Mouse (Mus musculus): Measurements from ENCODE around the gene Naa80.

Naa80 gene

DNA sequence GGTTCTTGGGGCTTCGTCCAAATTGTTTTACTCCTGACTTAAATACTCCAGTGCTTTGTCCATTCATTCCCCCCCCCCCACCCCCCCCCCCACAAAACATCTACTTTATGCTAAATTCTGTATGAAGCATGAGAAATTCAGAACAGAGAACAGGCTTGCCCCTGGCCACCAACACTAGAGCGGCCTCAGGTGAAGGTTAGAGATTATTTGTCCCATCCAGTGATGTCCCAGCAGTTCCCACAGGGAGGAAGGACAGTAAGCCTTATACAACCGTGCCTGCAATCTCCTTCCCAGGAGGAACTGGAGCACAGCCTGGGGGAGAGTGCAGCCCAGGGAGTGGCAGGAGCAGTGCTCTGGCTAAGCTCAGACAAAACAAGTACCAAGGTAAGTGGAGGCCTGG, at the start of gene Naa80:
Gene Naa80 (plus strand): TSS at position 301 of the 400 bp plus-strand sequence.
- DNase-seq (ENCODE audit: low spot score in 2 of 2) = no peak

- DNase-seq (ENCODE audit: low spot score in 2 of 2) = peak; percentile 94
These were observed 44.8 kb upstream of the Naa80 start, which contains the start of gene Tmem115 for GRCm38 (mm10) chr9:107533791-107534407. Gene Tmem115 (plus strand): TSS chr9:107533945.

DNA sequence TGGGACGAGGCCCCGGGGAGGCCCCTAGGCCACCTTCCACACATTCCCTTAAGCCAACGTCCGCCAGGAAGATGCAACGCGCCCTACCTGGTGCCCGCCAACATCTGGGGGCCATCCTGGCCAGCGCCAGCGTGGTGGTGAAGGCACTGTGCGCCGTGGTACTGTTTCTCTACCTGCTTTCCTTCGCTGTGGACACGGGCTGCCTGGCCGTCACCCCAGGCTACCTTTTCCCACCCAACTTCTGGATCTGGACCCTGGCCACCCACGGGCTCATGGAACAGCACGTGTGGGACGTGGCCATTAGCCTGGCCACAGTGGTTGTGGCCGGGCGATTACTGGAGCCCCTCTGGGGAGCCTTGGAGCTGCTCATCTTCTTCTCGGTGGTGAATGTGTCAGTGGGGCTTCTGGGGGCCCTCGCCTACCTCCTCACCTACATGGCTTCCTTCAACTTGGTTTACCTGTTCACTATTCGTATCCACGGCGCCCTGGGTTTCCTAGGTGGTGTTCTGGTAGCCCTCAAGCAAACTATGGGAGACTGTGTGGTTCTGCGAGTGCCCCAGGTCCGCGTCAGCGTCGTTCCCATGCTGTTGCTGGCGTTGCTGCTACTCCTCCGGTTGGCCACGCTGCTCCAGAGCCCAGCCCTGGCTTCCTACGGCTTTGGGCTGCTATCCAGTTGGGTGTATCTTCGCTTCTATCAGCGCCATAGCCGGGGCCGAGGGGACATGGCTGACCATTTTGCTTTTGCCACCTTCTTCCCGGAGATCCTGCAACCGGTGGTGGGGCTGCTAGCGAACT, 44.1 kb upstream of the Naa80 start:
- DNase-seq (ENCODE audit: low spot score in 2 of 2) = no peak

DNA sequence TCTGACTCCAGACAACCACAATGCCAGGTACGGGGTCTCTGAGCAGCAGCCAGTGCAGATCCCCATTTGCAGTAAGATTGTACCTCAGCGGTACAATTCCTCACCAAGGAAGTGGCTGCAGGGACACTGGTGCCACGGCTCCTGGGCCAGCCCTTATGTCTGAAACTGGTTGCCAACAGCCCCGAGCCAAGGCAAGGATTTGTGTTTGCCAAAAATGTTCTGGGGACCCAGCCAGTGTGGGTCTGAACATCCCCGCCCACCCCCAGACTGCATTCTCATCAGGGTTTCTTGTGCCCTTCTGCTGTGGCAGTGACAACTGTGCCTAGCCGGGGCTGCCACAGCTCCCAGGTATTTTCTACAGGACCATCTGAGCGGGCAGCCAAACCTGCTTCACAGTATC, 40.5 kb upstream of the Naa80 start:
- no peak for DNase-seq (ENCODE audit: low spot score in 2 of 2)

DNA sequence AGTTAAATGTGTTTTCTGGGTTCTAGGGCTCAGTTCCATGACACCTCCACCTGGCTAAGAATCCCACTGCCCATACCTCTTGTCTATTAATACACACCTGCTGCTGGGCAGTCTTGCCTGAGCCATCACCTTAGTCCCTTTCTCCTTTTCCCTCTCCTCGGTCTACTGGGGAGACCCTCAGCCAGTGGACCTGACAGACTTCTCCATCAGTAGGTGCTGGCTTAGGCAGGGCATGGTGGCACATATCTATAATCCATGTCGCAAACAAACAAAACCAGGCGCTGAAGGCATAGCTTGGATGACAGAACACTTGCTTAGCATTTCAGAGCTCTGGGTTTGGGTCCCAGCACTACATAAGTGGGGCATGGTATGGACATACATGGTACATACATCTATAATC, 40.0 kb upstream of the Naa80 start:
- no peak for DNase-seq (ENCODE audit: low spot score in 2 of 2)

- DNase-seq (ENCODE audit: low spot score in 2 of 2) = no peak
These were observed 38.7 kb upstream of the Naa80 start for GRCm38 (mm10) chr9:107539940-107540339.

GRCm38 (mm10) chr9:107540420-107540819, 38.3 kb upstream of the Naa80 start:
- DNase-seq (ENCODE audit: low spot score in 2 of 2) = no peak

GRCm38 (mm10) chr9:107541005-107541404, 37.7 kb upstream of the Naa80 start:
- DNase-seq (ENCODE audit: low spot score in 2 of 2) = no peak

GRCm38 (mm10) chr9:107541474-107542351, 37.0 kb upstream of the Naa80 start, which contains the start of the genes Cyb561d2 and Nprl2:
Gene Cyb561d2 (minus strand): TSS chr9:107542193.
Gene Nprl2 (plus strand): TSS chr9:107542226.
- DNase-seq (ENCODE audit: low spot score in 2 of 2) = peak; percentile 94

- no peak for DNase-seq (ENCODE audit: low spot score in 2 of 2)
These were observed 36.4 kb upstream of the Naa80 start for GRCm38 (mm10) chr9:107542352-107542686.

DNA sequence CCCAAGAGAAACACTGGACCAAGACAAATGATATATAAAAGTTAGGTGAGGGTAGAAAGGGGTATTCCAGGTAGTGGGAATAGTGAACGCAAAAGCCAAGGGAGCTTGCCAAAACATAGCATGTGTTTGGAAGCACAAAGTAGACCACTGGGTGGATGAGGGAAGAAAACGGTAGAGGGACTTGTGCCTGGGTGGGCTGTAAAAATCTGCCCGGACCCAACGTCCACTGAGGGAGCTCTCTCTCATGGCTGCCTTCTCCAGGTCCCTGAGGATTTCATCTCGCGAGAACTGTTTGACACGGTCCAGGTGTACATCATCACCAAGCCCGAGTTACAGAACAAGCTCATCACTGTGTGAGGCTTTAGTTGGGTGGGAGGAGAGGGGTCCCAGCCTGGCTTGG, 36.0 kb upstream of the Naa80 start:
- no peak for DNase-seq (ENCODE audit: low spot score in 2 of 2)

DNA sequence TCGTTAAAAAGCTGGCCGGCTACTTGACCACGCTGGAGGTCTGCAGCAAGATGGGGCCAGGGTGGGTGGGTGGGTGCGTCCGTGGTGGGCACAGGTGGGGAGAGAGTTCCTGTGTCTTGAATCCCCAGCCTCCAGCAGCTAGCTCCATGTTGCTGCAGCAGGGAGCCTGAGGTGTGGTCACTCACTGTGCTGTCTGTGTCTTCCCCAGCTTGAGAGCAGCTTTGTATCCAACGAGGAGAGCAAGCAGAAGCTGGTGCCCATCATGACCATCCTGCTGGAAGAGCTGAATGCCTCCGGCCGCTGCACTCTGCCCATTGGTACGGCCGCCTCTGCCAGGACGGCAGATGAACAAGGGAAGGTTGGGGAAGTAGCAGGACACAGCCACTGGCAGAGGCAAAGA, 35.4 kb upstream of the Naa80 start:
- DNase-seq (ENCODE audit: low spot score in 2 of 2) = no peak

GRCm38 (mm10) chr9:107544196-107544700, 34.4 kb upstream of the Naa80 start:
- no peak for DNase-seq (ENCODE audit: low spot score in 2 of 2)

- DNase-seq (ENCODE audit: low spot score in 2 of 2) = no peak
These were observed 34.0 kb upstream of the Naa80 start for GRCm38 (mm10) chr9:107544729-107545128.

GRCm38 (mm10) chr9:107545199-107545598, 33.5 kb upstream of the Naa80 start:
- no peak for DNase-seq (ENCODE audit: low spot score in 2 of 2)

- peak; percentile 60 to 65 for DNase-seq (ENCODE audit: low spot score in 2 of 2)
These were observed 33.1 kb upstream of the Naa80 start for GRCm38 (mm10) chr9:107545602-107546001.

DNA sequence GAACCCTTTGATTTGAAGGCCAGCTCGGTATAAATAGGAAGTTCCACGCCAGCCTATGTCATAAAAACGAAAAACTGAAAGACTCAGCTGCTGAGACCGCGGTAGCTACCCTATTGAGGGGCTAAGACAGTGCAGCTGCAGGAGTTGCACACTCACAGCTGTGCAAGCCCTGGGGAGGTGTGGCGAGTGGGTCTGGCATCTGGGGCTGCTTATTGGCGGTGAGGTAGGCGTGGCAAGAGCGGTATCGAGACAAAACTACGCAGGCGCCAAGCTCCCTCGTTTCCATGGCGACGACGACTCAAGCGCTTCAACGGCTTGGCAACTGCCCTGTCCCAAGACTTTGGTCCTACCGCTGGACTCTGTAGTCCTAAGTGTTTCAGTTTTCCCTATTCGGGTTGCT, 31.7 kb upstream of the Naa80 start, which contains the start of gene Zmynd10:
Gene Zmynd10 (plus strand): TSS at position 273 of the 400 bp plus-strand sequence.
- DNase-seq (ENCODE audit: low spot score in 2 of 2) = peak; percentile 82 to 87

GRCm38 (mm10) chr9:107547957-107548356, 30.7 kb upstream of the Naa80 start:
- no peak for DNase-seq (ENCODE audit: low spot score in 2 of 2)

- no peak for DNase-seq (ENCODE audit: low spot score in 2 of 2)
These were observed 29.9 kb upstream of the Naa80 start for GRCm38 (mm10) chr9:107548820-107549219.

DNA sequence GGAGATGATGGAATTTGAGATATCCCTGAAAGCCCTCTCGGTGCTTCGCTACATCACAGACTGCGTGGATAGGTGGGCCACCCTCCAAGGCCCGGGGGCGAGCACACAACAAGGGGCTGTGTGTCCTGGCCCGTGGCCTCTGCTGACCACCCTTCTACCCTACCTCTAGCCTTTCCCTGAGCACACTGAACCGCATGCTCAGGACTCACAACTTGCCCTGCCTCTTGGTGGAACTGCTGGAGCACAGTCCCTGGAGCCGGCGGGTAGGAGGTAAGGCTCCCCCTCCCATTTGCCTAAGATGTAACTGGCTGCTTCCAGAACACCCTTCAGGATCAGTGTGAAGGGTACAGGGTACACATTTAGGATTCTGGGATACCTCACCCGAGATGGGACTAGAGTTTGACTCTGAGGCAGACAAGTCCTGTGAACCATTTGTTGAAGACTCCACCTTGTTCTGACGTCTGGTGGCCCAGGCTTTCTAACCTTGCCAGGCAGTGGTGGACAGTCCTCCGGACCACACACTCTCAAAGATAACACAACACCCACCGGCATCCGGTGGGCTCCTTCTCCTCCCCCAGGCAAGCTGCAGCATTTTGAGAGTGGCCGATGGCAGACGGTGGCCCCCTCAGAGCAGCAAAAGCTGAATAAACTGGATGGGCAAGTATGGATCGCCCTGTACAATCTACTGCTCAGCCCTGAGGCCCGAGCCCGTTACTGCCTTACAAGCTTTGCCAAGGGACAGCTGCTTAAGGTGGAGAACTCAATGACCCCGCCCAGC, 29.2 kb upstream of the Naa80 start:
- DNase-seq (ENCODE audit: low spot score in 2 of 2) = no peak

- DNase-seq (ENCODE audit: low spot score in 2 of 2) = no peak
These were observed 28.1 kb upstream of the Naa80 start for GRCm38 (mm10) chr9:107550491-107551116.

Data from spleen, postnatal 36 days (tissue).